Mouse (Mus musculus) liver, embryonic 12.5 days (tissue): ENCODE measurements around the gene Scn8a. TPM values are rescaled to one million over a fixed set of nuclear protein-coding genes. Genes with fewer than 3 reads are reported as not detected.

ENCODE experiments used
- ATAC-seq: fragments of 200-750 bp; cut with Nextera tagmentation; 2 replicates; pipeline ENCODE4 v1.8.0; 2017; ENCODE audit warnings: moderate number of reproducible peaks, mild to moderate bottlenecking, moderate library complexity
- H3K27ac ChIP-seq: fragments of 300-500 bp; sonication (generic); 2 replicates; pipeline ENCODE4 v1.5.1; 2016; ENCODE audit warnings: mild to moderate bottlenecking
- H3K27me3 ChIP-seq: fragments of 300-500 bp; sonication (generic); replicated peaks from 2 replicates; pipeline ENCODE4 v1.6.1; 2016; ENCODE audit warnings: mild to moderate bottlenecking, moderate library complexity
- H3K36me3 ChIP-seq: fragments of 300-500 bp; sonication (generic); 2 replicates; pipeline ENCODE4 v1.6.1; 2016; ENCODE audit warnings: mild to moderate bottlenecking, moderate library complexity
- H3K4me1 ChIP-seq: fragments of 300-500 bp; sonication (generic); 2 replicates; pipeline ENCODE4 v1.6.1; 2016
- H3K4me2 ChIP-seq: fragments of 300-500 bp; sonication (generic); 2 replicates; pipeline ENCODE4 v1.6.1; 2016; ENCODE audit warnings: mild to moderate bottlenecking, moderate library complexity
- H3K4me3 ChIP-seq: fragments of 300-500 bp; sonication (generic); 2 replicates; pipeline ENCODE4 v1.5.1; 2016; ENCODE audit warnings: mild to moderate bottlenecking, moderate library complexity
- H3K9ac ChIP-seq: fragments of 300-500 bp; sonication (generic); 2 replicates; pipeline ENCODE4 v1.6.1; 2016; ENCODE audit warnings: mild to moderate bottlenecking, moderate library complexity
- H3K9me3 ChIP-seq: fragments of 300-500 bp; sonication (generic); replicated peaks from 2 replicates; pipeline ENCODE4 v1.6.1; 2016; ENCODE audit warnings: mild to moderate bottlenecking, moderate library complexity
- WGBS: fragments of 180-500 bp; shearing (Covaris S2); methylation state at CpG from one replicate; pipeline ENCODE4 v1.1.7; 2016; ENCODE audit not compliant: insufficient replicate concordance; 5-methylcytosine and 5-hydroxymethylcytosine counted together
- polyA plus RNA-seq: library from polyadenylated mRNA; unstranded; fragments of >200 nt; fragmentation: Nextera tagmentation; extraction: Ambion mirVana; gene quantifications from 2 replicates; pipeline ENCODE4 v1.2.1, GENCODE M21; 2016

Scn8a gene
- polyA plus RNA-seq, 1 experiment from 2014 or later: 0.88 TPM

- Histone ChIP-seq H3K4me3 (no peak overlapping the region), H3K9ac (no peak overlapping the region), H3K9me3 (no peaks in the 10 kb centered on the region), H3K27ac (no peak overlapping the region), H3K4me2 (no peak overlapping the region), H3K4me1 (no peaks in the 10 kb centered on the region), H3K27me3 (peaks cover 56% of the 10 kb centered on the region), H3K36me3 (no peaks in the 10 kb centered on the region)
- WGBS: 65% methylated on average over 8 of the region's 8 CpGs
- ATAC-seq: no peak
Measured at GRCm38 (mm10) chr15:101005717-101006116, 136.1 kb downstream of the Scn8a start.

- ATAC-seq: no peak; the same call in 1 of the 2 replicates
- H3K9me3 ChIP-seq: no peaks in the 10 kb centered on the region
- peak overlapping the region; percentile 53 for H3K4me2 ChIP-seq
- WGBS: 11% methylated on average over 14 of the region's 15 CpGs
- peak overlapping the region; percentile 42 for H3K4me3 ChIP-seq
- no peaks in the 10 kb centered on the region for H3K36me3 ChIP-seq
- no peak overlapping the region for H3K9ac ChIP-seq
- peaks cover 56% of the 10 kb centered on the region for H3K27me3 ChIP-seq
- no peak overlapping the region for H3K27ac ChIP-seq
- H3K4me1 ChIP-seq: no peaks in the 10 kb centered on the region
Measured at GRCm38 (mm10) chr15:101006251-101007040, 136.8 kb downstream of the Scn8a start.

- H3K4me3 ChIP-seq: no peak overlapping the region
- no peaks in the 10 kb centered on the region for H3K4me1 ChIP-seq
- no peak overlapping the region for H3K27ac ChIP-seq
- no peaks in the 10 kb centered on the region for H3K36me3 ChIP-seq
- peak overlapping the region; percentile 53; the same call in 1 of the 2 replicates for H3K4me2 ChIP-seq
- 53% methylated on average over 7 of the region's 7 CpGs for WGBS
- ATAC-seq: no peak
- peaks cover 52% of the 10 kb centered on the region for H3K27me3 ChIP-seq
- H3K9me3 ChIP-seq: no peaks in the 10 kb centered on the region
- H3K9ac ChIP-seq: no peak overlapping the region
Measured at GRCm38 (mm10) chr15:101007236-101007635, 137.6 kb downstream of the Scn8a start.

GRCm38 (mm10) chr15:101008386-101009010 lies 138.8 kb downstream of the Scn8a start:
- Histone ChIP-seq H3K27me3 (peaks cover 40% of the 10 kb centered on the region), H3K27ac (no peak overlapping the region), H3K4me3 (no peak overlapping the region), H3K4me2 (no peak overlapping the region), H3K36me3 (no peaks in the 10 kb centered on the region), H3K4me1 (no peaks in the 10 kb centered on the region), H3K9ac (no peak overlapping the region), H3K9me3 (no peaks in the 10 kb centered on the region)
- no peak for ATAC-seq
- WGBS: 73% methylated on average over 14 of the region's 14 CpGs

- H3K4me1 ChIP-seq: no peaks in the 10 kb centered on the region
- H3K27me3 ChIP-seq: peaks cover 17% of the 10 kb centered on the region
- no peak overlapping the region for H3K27ac ChIP-seq
- 60% methylated on average over 6 of the region's 6 CpGs for WGBS
- no peaks in the 10 kb centered on the region for H3K36me3 ChIP-seq
- no peak overlapping the region for H3K9ac ChIP-seq
- no peaks in the 10 kb centered on the region for H3K9me3 ChIP-seq
- H3K4me3 ChIP-seq: no peak overlapping the region
- no peak for ATAC-seq
- H3K4me2 ChIP-seq: no peak overlapping the region
Measured at GRCm38 (mm10) chr15:101011352-101011751, 141.7 kb downstream of the Scn8a start.

- H3K9ac ChIP-seq: no peak overlapping the region
- no peaks in the 10 kb centered on the region for H3K9me3 ChIP-seq
- no peak overlapping the region for H3K27ac ChIP-seq
- no peak overlapping the region for H3K4me3 ChIP-seq
- H3K4me1 ChIP-seq: no peaks in the 10 kb centered on the region
- H3K36me3 ChIP-seq: no peaks in the 10 kb centered on the region
- peaks cover 38% of the 10 kb centered on the region for H3K27me3 ChIP-seq
- 67% methylated on average over 2 of the region's 2 CpGs for WGBS
- ATAC-seq: no peak
- no peak overlapping the region for H3K4me2 ChIP-seq
Measured at GRCm38 (mm10) chr15:101028960-101029359, 159.3 kb downstream of the Scn8a start.

- Histone ChIP-seq H3K4me1 (no peaks in the 10 kb centered on the region), H3K9me3 (no peaks in the 10 kb centered on the region), H3K27ac (no peak overlapping the region), H3K27me3 (peaks cover 76% of the 10 kb centered on the region), H3K9ac (no peak overlapping the region), H3K4me2 (no peak overlapping the region), H3K4me3 (no peak overlapping the region), H3K36me3 (no peaks in the 10 kb centered on the region)
- 44% methylated on average over 17 of the region's 17 CpGs for WGBS
- no peak for ATAC-seq
Measured at GRCm38 (mm10) chr15:101039651-101040050, 170.0 kb downstream of the Scn8a start.

- H3K4me3 ChIP-seq: no peak overlapping the region
- no peak overlapping the region for H3K27ac ChIP-seq
- H3K27me3 ChIP-seq: peaks cover 89% of the 10 kb centered on the region
- H3K4me1 ChIP-seq: peaks cover 9% of the 10 kb centered on the region; the same call in 1 of the 2 replicates
- H3K36me3 ChIP-seq: no peaks in the 10 kb centered on the region
- H3K4me2 ChIP-seq: no peak overlapping the region
- ATAC-seq: no peak
- WGBS: 36% methylated on average over 6 of the region's 6 CpGs
- H3K9me3 ChIP-seq: no peaks in the 10 kb centered on the region
- H3K9ac ChIP-seq: no peak overlapping the region
Measured at GRCm38 (mm10) chr15:101041966-101042365, 172.3 kb downstream of the Scn8a start.

GRCm38 (mm10) chr15:101042613-101043012 lies 173.0 kb downstream of the Scn8a start:
- H3K9ac ChIP-seq: no peak overlapping the region
- H3K4me1 ChIP-seq: peaks cover 11% of the 10 kb centered on the region; the same call in 1 of the 2 replicates
- peaks cover 90% of the 10 kb centered on the region for H3K27me3 ChIP-seq
- ATAC-seq: no peak
- no peak overlapping the region for H3K4me2 ChIP-seq
- no peaks in the 10 kb centered on the region for H3K9me3 ChIP-seq
- H3K27ac ChIP-seq: no peak overlapping the region
- 17% methylated on average over 6 of the region's 6 CpGs for WGBS
- no peak overlapping the region for H3K4me3 ChIP-seq
- no peaks in the 10 kb centered on the region for H3K36me3 ChIP-seq

GRCm38 (mm10) chr15:101044531-101044930 lies 174.9 kb downstream of the Scn8a start:
- H3K27ac ChIP-seq: no peak overlapping the region
- peaks cover 11% of the 10 kb centered on the region; the same call in 1 of the 2 replicates for H3K4me1 ChIP-seq
- H3K36me3 ChIP-seq: no peaks in the 10 kb centered on the region
- no peak overlapping the region for H3K9ac ChIP-seq
- H3K4me2 ChIP-seq: no peak overlapping the region
- H3K4me3 ChIP-seq: no peak overlapping the region
- H3K9me3 ChIP-seq: no peaks in the 10 kb centered on the region
- no peak for ATAC-seq
- peaks cover 93% of the 10 kb centered on the region for H3K27me3 ChIP-seq
- 45% methylated on average over 6 of the region's 6 CpGs for WGBS

- no peaks in the 10 kb centered on the region for H3K36me3 ChIP-seq
- H3K4me1 ChIP-seq: peaks cover 11% of the 10 kb centered on the region; the same call in 1 of the 2 replicates
- peak overlapping the region; percentile 40 for H3K4me3 ChIP-seq
- H3K4me2 ChIP-seq: peak overlapping the region; percentile 65
- H3K27me3 ChIP-seq: peaks cover 93% of the 10 kb centered on the region
- H3K9me3 ChIP-seq: no peaks in the 10 kb centered on the region
- no peak overlapping the region for H3K27ac ChIP-seq
- H3K9ac ChIP-seq: no peak overlapping the region
- ATAC-seq: no peak
- 3% methylated on average over 43 of the region's 43 CpGs for WGBS
Measured at GRCm38 (mm10) chr15:101046039-101046526, 176.4 kb downstream of the Scn8a start.

GRCm38 (mm10) chr15:101046527-101047193 lies 177.0 kb downstream of the Scn8a start:
- 0 out of 2 replicates have a peak overlapping the region, but pooled peaks have one; percentile 2 for H3K9ac ChIP-seq

More at GRCm38 (mm10) chr15:101046527-101047193, 177.0 kb downstream of the Scn8a start:
- Histone ChIP-seq H3K9me3 (no peaks in the 10 kb centered on the region), H3K4me3 (peak overlapping the region; percentile 40), H3K27me3 (peaks cover 94% of the 10 kb centered on the region), H3K4me1 (peaks cover 11% of the 10 kb centered on the region; the same call in 1 of the 2 replicates), H3K36me3 (no peaks in the 10 kb centered on the region), H3K27ac (no peak overlapping the region), H3K4me2 (peak overlapping the region; percentile 65)
- no peak for ATAC-seq
- 1% methylated on average over 68 of the region's 77 CpGs for WGBS
